Mouse (Mus musculus) mesoderm, embryonic 11.5 days (tissue): Measurements from ENCODE around the gene 5430427O19Rik.
A peak's percentile ranks its signal among the peaks of the same experiment; 100 is the strongest.

Experiments used
- DNase-seq: peaks from one replicate; pipeline ENCODE4 v3.0.0-alpha.2; 2012; ENCODE audit warnings: low read depth, low spot score

Gene 5430427O19Rik

GRCm38 (mm10) chrX:85869914-85870483, at the start of gene 5430427O19Rik:
Gene 5430427O19Rik (plus strand): TSS chrX:85870354.
- no peak for DNase-seq

GRCm38 (mm10) chrX:85827719-85828453, 42.3 kb upstream of the 5430427O19Rik start:
- no peak for DNase-seq

- DNase-seq = peak; percentile 0
These were observed 41.2 kb upstream of the 5430427O19Rik start for GRCm38 (mm10) chrX:85829000-85829399.

GRCm38 (mm10) chrX:85839174-85839573, 31.0 kb upstream of the 5430427O19Rik start:
- DNase-seq = no peak

GRCm38 (mm10) chrX:85855938-85856337, 14.2 kb upstream of the 5430427O19Rik start:
- no peak for DNase-seq

- no peak for DNase-seq
These were observed 13.0 kb upstream of the 5430427O19Rik start for GRCm38 (mm10) chrX:85857169-85857568.

GRCm38 (mm10) chrX:85868079-85868478, 2.1 kb upstream of the 5430427O19Rik start:
- no peak for DNase-seq

GRCm38 (mm10) chrX:85871371-85872056, 1.4 kb downstream of the 5430427O19Rik start:
- no peak for DNase-seq

GRCm38 (mm10) chrX:85874367-85874766, 4.2 kb downstream of the 5430427O19Rik start:
- no peak for DNase-seq

GRCm38 (mm10) chrX:85875951-85876350, 5.8 kb downstream of the 5430427O19Rik start:
- no peak for DNase-seq

GRCm38 (mm10) chrX:85877747-85878146, 7.6 kb downstream of the 5430427O19Rik start:
- no peak for DNase-seq

GRCm38 (mm10) chrX:85878293-85878692, 8.1 kb downstream of the 5430427O19Rik start:
- no peak for DNase-seq

GRCm38 (mm10) chrX:85879198-85879977, 9.2 kb downstream of the 5430427O19Rik start:
- peak; percentile 17 for DNase-seq

GRCm38 (mm10) chrX:85886651-85887050, 16.5 kb downstream of the 5430427O19Rik start:
- peak; percentile 2 for DNase-seq

GRCm38 (mm10) chrX:85901195-85901594, 31.0 kb downstream of the 5430427O19Rik start:
- no peak for DNase-seq

- DNase-seq = peak; percentile 30
These were observed 48.9 kb downstream of the 5430427O19Rik start for GRCm38 (mm10) chrX:85919034-85919433.

- peak; percentile 12 for DNase-seq
These were observed 62.8 kb downstream of the 5430427O19Rik start for GRCm38 (mm10) chrX:85932991-85933390.
